Mouse (Mus musculus): ENCODE measurements around the gene Slc38a9.

Slc38a9 gene

GRCm38 (mm10) chr13:112770528-112771328 lies 110.2 kb downstream of the Slc38a9 start:
- DNase-seq (ENCODE audit: low read depth), result no peak

GRCm38 (mm10) chr13:112771447-112772208 lies 111.1 kb downstream of the Slc38a9 start:
- DNase-seq (ENCODE audit: low read depth), result no peak

GRCm38 (mm10) chr13:112772252-112772651 lies 111.7 kb downstream of the Slc38a9 start:
- no peak for DNase-seq (ENCODE audit: low read depth)

GRCm38 (mm10) chr13:112772861-112773260 lies 112.3 kb downstream of the Slc38a9 start:
- DNase-seq (ENCODE audit: low read depth), result no peak

GRCm38 (mm10) chr13:112773991-112774675 lies 113.6 kb downstream of the Slc38a9 start:
- DNase-seq (ENCODE audit: low read depth), result no peak

- no peak for DNase-seq (ENCODE audit: low read depth)
Observed at GRCm38 (mm10) chr13:112775856-112776255, 115.3 kb downstream of the Slc38a9 start.

GRCm38 (mm10) chr13:112778407-112778806 lies 117.9 kb downstream of the Slc38a9 start:
- no peak for DNase-seq (ENCODE audit: low read depth)

- no peak for DNase-seq (ENCODE audit: low read depth)
Observed at GRCm38 (mm10) chr13:112785305-112785704, 124.8 kb downstream of the Slc38a9 start.

GRCm38 (mm10) chr13:112786142-112786541 lies 125.6 kb downstream of the Slc38a9 start:
- no peak for DNase-seq (ENCODE audit: low read depth)

GRCm38 (mm10) chr13:112786942-112787533 lies 126.5 kb downstream of the Slc38a9 start:
- DNase-seq (ENCODE audit: low read depth), result no peak
